Mouse (Mus musculus) heart, adult 2 months (tissue): ENCODE results near the gene Rai14. TPM values are rescaled to one million over a fixed set of nuclear protein-coding genes. Genes with fewer than 3 reads are reported as not detected.

ENCODE experiments used
- DNase-seq, 2 experiments: peaks; one replicate each; pipeline ENCODE4 v3.0.0; 2021
- H3K27ac ChIP-seq: fragments of 200-600 bp; 2 replicates; pipeline ENCODE4 v1.8.1; 2022
- H3K27me3 ChIP-seq: fragments of 200-500 bp; 2 replicates; pipeline ENCODE4 v1.6.1; 2012; ENCODE audit warnings: mild to moderate bottlenecking, low read length, inconsistent platforms, mixed read lengths; ENCODE audit not compliant: control insufficient read depth, insufficient read depth
- H3K36me3 ChIP-seq: fragments of 200-500 bp; 2 replicates; pipeline ENCODE4 v1.6.1; 2012; ENCODE audit warnings: low read length, inconsistent platforms; ENCODE audit not compliant: control insufficient read depth, insufficient read depth
- H3K4me1 ChIP-seq: fragments of 200-500 bp; 2 replicates; pipeline ENCODE4 v1.6.1; 2011; ENCODE audit warnings: low read length; ENCODE audit not compliant: control insufficient read depth, insufficient read depth
- H3K4me3 ChIP-seq: fragments of 200-600 bp; 2 replicates; pipeline ENCODE4 v1.8.1; 2022
- H3K79me2 ChIP-seq: fragments of 200-500 bp; replicated peaks from 2 replicates; pipeline ENCODE4 v1.6.1; 2012; ENCODE audit warnings: mild to moderate bottlenecking, inconsistent platforms, low read length, moderate library complexity, mixed read lengths; ENCODE audit not compliant: control insufficient read depth, insufficient read depth
- H3K9ac ChIP-seq: fragments of 200-500 bp; 2 replicates; pipeline ENCODE4 v1.6.1; 2012; ENCODE audit warnings: low read depth, mild to moderate bottlenecking, control low read depth, inconsistent platforms, low read length, mixed read lengths
- CTCF ChIP-seq: fragments of 200-600 bp; IDR thresholded peaks from 2 replicates; pipeline ENCODE4 v1.8.1; 2022; ENCODE audit warnings: antibody characterized with exemption, mild to moderate bottlenecking, moderate library complexity
- EP300 ChIP-seq: fragments of 200-500 bp; IDR thresholded peaks from 2 replicates; pipeline ENCODE4 v1.6.1; 2011; ENCODE audit warnings: low read depth, low read length, control low read depth; ENCODE audit not compliant: insufficient read depth
- POLR2A ChIP-seq: fragments of 200-500 bp; IDR thresholded peaks from 2 replicates; pipeline ENCODE4 v1.6.1; 2011; ENCODE audit warnings: mild to moderate bottlenecking, low read depth, low read length, control low read depth; ENCODE audit not compliant: insufficient read depth
- WGBS: fragments of 180-500 bp; shearing (Covaris S2); methylation state at CpG from one replicate; pipeline ENCODE4 v1.1.7; 2018; 5-methylcytosine and 5-hydroxymethylcytosine counted together
- intact Hi-C: fragments of 180-260 bp; cut with DNase I; formaldehyde crosslinking; loops from one replicate; pipeline ENCODE4 v1.15.1; 2025
- long read RNA-seq: library from polyadenylated mRNA; stranded (forward); transcript quantifications from one replicate; pipeline ENCODE4 v2.0.0, GENCODE M21; 2021
- polyA plus RNA-seq: library from polyadenylated mRNA; depleted of rRNA; stranded (reverse); fragments of >200 nt; gene quantifications from 2 replicates; pipeline ENCODE4 v1.2.3, GENCODE M21; 2012; rRNA removed
- total RNA-seq, 2 experiments: library from RNA; stranded (reverse); gene quantifications; 2 replicates each; pipeline ENCODE4 v1.2.3; 2021

Rai14 gene
- total RNA-seq (1 to 10 TPM; 3.7 to 4.3 TPM), polyA plus RNA-seq (1.1 and 1.5 TPM in 2 replicates)
- long read RNA-seq, partial matches to known transcripts, result 0 of 6 reads
- long read RNA-seq, other reads (novel, unspliced or antisense), result 6 of 6 reads

DNA sequence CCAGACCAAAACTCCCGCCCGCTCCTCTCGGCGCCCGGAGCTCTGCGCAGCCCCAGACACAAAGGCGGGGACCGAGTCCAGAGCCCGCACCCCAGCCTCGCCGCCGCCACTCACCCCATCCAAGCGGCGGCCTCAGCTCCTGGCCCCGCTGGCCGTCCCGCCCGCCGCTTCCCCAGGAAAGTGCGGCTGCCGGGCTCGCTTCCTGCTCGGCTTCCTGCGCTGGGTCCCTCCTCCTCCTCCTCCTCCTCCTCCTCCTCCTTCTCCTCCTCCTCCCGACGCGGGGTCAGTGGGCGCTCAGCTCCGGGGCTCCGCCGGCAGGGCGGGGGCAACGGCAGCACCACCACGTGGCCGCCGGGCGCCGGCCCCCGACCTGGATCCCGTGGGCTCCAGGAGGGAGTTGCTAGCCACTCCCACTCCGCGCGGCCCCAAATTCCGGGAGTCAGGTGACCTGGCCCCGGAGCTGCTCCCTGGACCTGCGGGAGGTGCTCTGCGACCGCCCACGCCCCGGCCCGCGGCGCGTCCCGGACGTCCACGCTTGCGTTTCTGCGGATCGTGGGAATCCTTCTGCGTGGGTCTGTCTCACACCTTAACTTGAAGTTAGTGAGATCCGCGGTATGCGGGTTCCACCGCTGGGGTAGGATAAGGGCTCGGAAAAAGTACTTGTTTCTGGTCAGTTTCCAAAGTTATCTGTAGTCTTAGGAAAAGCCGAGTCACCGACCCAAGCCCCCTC, at the start of gene Rai14:
TSS of gene Rai14 (minus strand) at position 216 of the 730 bp plus-strand sequence.
- Histone ChIP-seq H3K27me3 (no peaks in the 10 kb centered on the region), H3K36me3 (no peaks in the 10 kb centered on the region), H3K4me1 (no peaks in the 10 kb centered on the region; the same call in 1 of the 2 replicates), H3K79me2 (no peaks in the 10 kb centered on the region), H3K9ac (peak within 1 kb of the TSS; percentile 72), H3K4me3 (peak within 1 kb of the TSS; percentile 57), H3K27ac (peak within 1 kb of the TSS; percentile 82)
- intact Hi-C loops, result loop anchor here (1.0 to 10.0 kb wide), 4 partner anchors 60 to 158 kb away; no protein-coding TSS in a partner anchor
- TF ChIP-seq EP300 (no peak), POLR2A (no peak), CTCF (no peak)
- WGBS, result under 1% methylated on average over 66 of the region's 68 CpGs
- peak; percentile 84 to 87 for DNase-seq

DNA sequence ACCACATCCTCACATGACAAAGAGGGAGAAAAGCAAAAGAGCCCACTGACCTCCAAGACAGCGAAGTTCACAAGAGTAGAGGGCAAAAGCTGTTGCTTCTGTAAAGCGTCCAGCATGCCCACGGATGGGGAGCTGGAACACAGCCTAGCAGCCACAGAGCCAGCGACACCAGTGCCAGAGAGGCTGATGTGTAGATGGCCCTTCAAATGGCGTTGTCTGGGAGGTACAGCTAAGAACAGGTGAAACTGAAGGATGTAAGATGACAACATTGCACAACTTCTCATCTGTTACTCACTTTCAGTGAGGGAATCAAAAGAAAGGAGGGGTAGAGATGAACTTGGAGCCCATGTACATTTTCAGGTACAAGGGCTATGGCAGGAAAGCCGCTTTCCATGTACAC, 47.0 kb upstream of the Rai14 start:
- Histone ChIP-seq H3K79me2 (no peaks in the 10 kb centered on the region), H3K4me3 (no peak overlapping the region), H3K27ac (no peak overlapping the region), H3K9ac (no peak overlapping the region), H3K36me3 (no peaks in the 10 kb centered on the region), H3K27me3 (no peaks in the 10 kb centered on the region), H3K4me1 (no peaks in the 10 kb centered on the region)
- intact Hi-C loops, result no loop called here
- TF ChIP-seq CTCF (no peak), POLR2A (no peak), EP300 (no peak)
- 86% methylated on average over 6 of the region's 6 CpGs for WGBS
- DNase-seq, result no peak

GRCm38 (mm10) chr15:10760006-10760405, 45.6 kb upstream of the Rai14 start:
- Histone ChIP-seq H3K4me1 (no peaks in the 10 kb centered on the region), H3K27ac (no peak overlapping the region), H3K27me3 (0 out of 2 replicates have a peak, but pooled peaks cover 2% of the 10 kb centered on the region), H3K9ac (no peak overlapping the region), H3K79me2 (no peaks in the 10 kb centered on the region), H3K4me3 (no peak overlapping the region), H3K36me3 (no peaks in the 10 kb centered on the region)
- DNase-seq, result no peak
- WGBS, result 78% methylated on average over 12 of the region's 12 CpGs
- TF ChIP-seq POLR2A, result no peak
- TF ChIP-seq EP300, result no peak
- TF ChIP-seq CTCF, result no peak
- intact Hi-C loops, result no loop called here

GRCm38 (mm10) chr15:10759440-10759839, 45.0 kb upstream of the Rai14 start:
- 91% methylated on average over 4 of the region's 4 CpGs for WGBS
- H3K4me1 ChIP-seq, result no peaks in the 10 kb centered on the region
- no peak overlapping the region for H3K4me3 ChIP-seq
- TF ChIP-seq POLR2A, result no peak
- TF ChIP-seq EP300, result no peak
- TF ChIP-seq CTCF, result no peak
- no peaks in the 10 kb centered on the region for H3K36me3 ChIP-seq
- DNase-seq, result no peak
- H3K27ac ChIP-seq, result no peak overlapping the region
- intact Hi-C loops, result no loop called here
- no peak overlapping the region for H3K9ac ChIP-seq
- 0 out of 2 replicates have a peak, but pooled peaks cover 2% of the 10 kb centered on the region for H3K27me3 ChIP-seq
- no peaks in the 10 kb centered on the region for H3K79me2 ChIP-seq

DNA sequence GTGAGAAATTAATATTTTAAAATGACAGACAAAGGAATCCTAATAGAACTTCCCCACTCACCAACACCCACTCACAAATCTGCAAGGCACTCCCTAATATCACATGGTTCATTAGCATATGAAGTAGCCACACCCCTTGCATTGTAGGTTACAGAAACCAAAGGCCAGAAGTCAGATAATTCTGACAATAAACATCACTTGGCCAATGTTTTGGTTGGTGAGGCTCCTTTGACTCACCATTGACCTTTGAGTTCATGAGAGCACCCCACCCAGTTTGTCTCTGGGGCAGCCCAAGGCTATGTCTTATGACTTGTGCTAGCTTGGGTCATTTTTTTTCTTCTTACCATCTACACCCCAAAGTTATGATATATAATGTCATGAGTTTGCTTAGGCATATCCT, 44.4 kb upstream of the Rai14 start:
- H3K27me3 ChIP-seq, result 0 out of 2 replicates have a peak, but pooled peaks cover 2% of the 10 kb centered on the region
- H3K4me3 ChIP-seq, result no peak overlapping the region
- intact Hi-C loops, result no loop called here
- H3K27ac ChIP-seq, result no peak overlapping the region
- DNase-seq, result no peak
- no peaks in the 10 kb centered on the region for H3K36me3 ChIP-seq
- H3K79me2 ChIP-seq, result no peaks in the 10 kb centered on the region
- TF ChIP-seq EP300 (no peak), POLR2A (no peak), CTCF (no peak)
- H3K9ac ChIP-seq, result no peak overlapping the region
- no peaks in the 10 kb centered on the region for H3K4me1 ChIP-seq

GRCm38 (mm10) chr15:10751141-10751540, 36.7 kb upstream of the Rai14 start:
- H3K27ac ChIP-seq, result no peak overlapping the region
- H3K27me3 ChIP-seq, result 0 out of 2 replicates have a peak, but pooled peaks cover 2% of the 10 kb centered on the region
- TF ChIP-seq CTCF, result no peak
- TF ChIP-seq EP300, result no peak
- TF ChIP-seq POLR2A, result no peak

More at GRCm38 (mm10) chr15:10751141-10751540, 36.7 kb upstream of the Rai14 start:
- WGBS, result 56% methylated on average over 2 of the region's 2 CpGs
- Histone ChIP-seq H3K4me1 (peaks cover 2% of the 10 kb centered on the region; the same call in 1 of the 2 replicates), H3K9ac (no peak overlapping the region), H3K4me3 (no peak overlapping the region), H3K36me3 (no peaks in the 10 kb centered on the region), H3K79me2 (no peaks in the 10 kb centered on the region)
- no peak for DNase-seq
- intact Hi-C loops, result no loop called here
